Mouse (Mus musculus) spleen, adult 2 months (tissue): ENCODE measurements around the gene Odf4. TPM values are rescaled to one million over a fixed set of nuclear protein-coding genes. Genes with fewer than 3 reads are reported as not detected.

ENCODE experiments used
- DNase-seq, 2 experiments: peaks; one replicate each; pipeline versions ENCODE4 v3.0.0 to v3.0.0-alpha.2; 2012 to 2021; ENCODE audit warnings: low spot score in 2 of 2, low read depth in 1 of 2
- H3K27ac ChIP-seq: fragments of 200-500 bp; 2 replicates; pipeline ENCODE4 v1.5.1; 2012; ENCODE audit warnings: low read length, inconsistent platforms; ENCODE audit not compliant: insufficient read depth
- H3K27me3 ChIP-seq: fragments of 200-500 bp; 2 replicates; pipeline ENCODE4 v1.6.1; 2012; ENCODE audit warnings: mild to moderate bottlenecking, moderate library complexity, low read length, inconsistent platforms; ENCODE audit not compliant: control insufficient read depth, insufficient read depth
- H3K36me3 ChIP-seq: fragments of 200-500 bp; 2 replicates; pipeline ENCODE4 v1.6.1; 2012; ENCODE audit warnings: mild to moderate bottlenecking, low read length, inconsistent platforms; ENCODE audit not compliant: control insufficient read depth, insufficient read depth
- H3K4me1 ChIP-seq: fragments of 200-500 bp; 2 replicates; pipeline ENCODE4 v1.6.1; 2011; ENCODE audit warnings: inconsistent platforms; ENCODE audit not compliant: control insufficient read depth, insufficient read depth, insufficient read length
- H3K4me3 ChIP-seq: fragments of 200-500 bp; 2 replicates; pipeline ENCODE4 v1.5.1; 2011; ENCODE audit warnings: mild to moderate bottlenecking, inconsistent platforms; ENCODE audit not compliant: insufficient read depth, insufficient read length; ENCODE audit errors: extremely low read depth
- CTCF ChIP-seq: fragments of 200-500 bp; IDR thresholded peaks from 2 replicates; pipeline ENCODE4 v1.5.1; 2011; ENCODE audit warnings: mild to moderate bottlenecking, inconsistent platforms; ENCODE audit not compliant: insufficient read depth, insufficient read length, insufficient replicate concordance; ENCODE audit errors: extremely low read depth
- POLR2A ChIP-seq: fragments of 200-500 bp; IDR thresholded peaks from 2 replicates; pipeline ENCODE4 v1.6.1; 2011; ENCODE audit warnings: low read depth, low read length, inconsistent platforms
- WGBS: fragments of 180-500 bp; shearing (Covaris S2); methylation state at CpG from one replicate; pipeline ENCODE4 v1.1.7; 2018; 5-methylcytosine and 5-hydroxymethylcytosine counted together
- polyA plus RNA-seq: library from polyadenylated mRNA; depleted of rRNA; stranded (reverse); fragments of >200 nt; gene quantifications from 2 replicates; pipeline ENCODE4 v1.2.3, GENCODE M21; 2012

Odf4 gene
- polyA plus RNA-seq, 1 experiment, result not detected

DNA sequence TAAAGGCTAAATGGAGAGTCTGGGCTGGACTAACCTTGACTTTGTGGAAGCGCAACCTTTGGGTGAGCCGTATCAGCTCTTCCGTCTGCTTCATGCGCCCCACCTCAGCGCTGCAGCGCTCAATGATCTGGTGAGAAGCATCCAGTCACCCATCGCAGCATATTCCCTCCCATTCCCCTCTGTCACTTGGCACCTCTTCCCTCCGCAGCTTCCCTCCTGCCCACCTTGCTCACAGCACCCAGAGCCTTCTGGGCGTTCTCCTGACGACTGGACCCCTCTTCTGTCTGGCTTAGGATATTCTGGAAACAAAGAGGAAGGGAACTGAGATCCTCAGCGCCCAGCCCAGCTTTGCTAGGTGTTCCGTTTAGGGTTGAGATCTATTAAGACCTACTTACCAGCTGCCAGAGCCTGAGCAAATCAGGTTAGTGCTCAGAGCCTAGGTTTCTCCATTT, 20.7 kb upstream of the Odf4 start:
- no peaks in the 10 kb centered on the region for H3K4me1 ChIP-seq
- no peak overlapping the region for H3K4me3 ChIP-seq
- 75% methylated on average over 12 of the region's 12 CpGs for whole genome bisulfite sequencing
- no peak for DNase-seq
- TF ChIP-seq CTCF, result no peak
- TF ChIP-seq POLR2A, result no peak
- no peaks in the 10 kb centered on the region; the same call in 1 of the 2 replicates for H3K27me3 ChIP-seq
- H3K36me3 ChIP-seq, result no peaks in the 10 kb centered on the region
- no peak overlapping the region for H3K27ac ChIP-seq

DNA sequence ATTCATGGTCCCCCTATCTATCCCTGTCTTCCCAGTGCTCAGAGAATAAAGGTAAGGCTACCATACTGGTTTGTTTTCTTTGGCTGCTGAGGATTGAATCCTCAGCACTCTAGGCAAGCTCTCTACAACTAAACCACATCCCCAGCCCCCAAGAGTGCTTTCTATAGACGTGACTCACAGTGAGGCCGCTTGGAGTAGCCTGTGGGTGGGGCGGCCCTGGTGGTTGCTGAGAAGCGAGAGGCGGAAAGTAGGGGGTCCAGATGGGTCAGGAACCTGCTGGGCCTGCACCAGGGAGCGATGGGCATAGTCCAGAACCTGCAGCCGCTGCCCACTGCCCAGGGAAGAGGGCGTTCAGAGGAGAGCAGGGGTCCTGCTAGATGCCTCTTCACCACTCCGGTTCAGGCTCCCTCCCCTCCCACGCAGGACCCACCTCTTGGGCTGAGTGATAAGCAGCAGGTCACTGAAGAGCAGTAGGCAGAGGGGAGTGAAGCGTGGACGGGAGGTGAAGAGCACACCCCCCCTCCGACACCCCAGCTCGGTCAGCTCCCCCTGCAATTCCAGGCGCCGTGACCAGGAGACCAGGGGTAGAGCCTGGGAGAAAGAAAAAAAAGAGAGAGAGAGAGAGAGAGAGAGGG, 20.0 kb upstream of the Odf4 start:
- H3K4me1 ChIP-seq, result no peaks in the 10 kb centered on the region
- no peak overlapping the region for H3K4me3 ChIP-seq
- no peaks in the 10 kb centered on the region for H3K36me3 ChIP-seq
- 73% methylated on average over 14 of the region's 16 CpGs for WGBS
- no peaks in the 10 kb centered on the region; the same call in 1 of the 2 replicates for H3K27me3 ChIP-seq
- TF ChIP-seq POLR2A, result no peak
- no peak for TF ChIP-seq CTCF
- H3K27ac ChIP-seq, result no peak overlapping the region
- DNase-seq, result no peak

DNA sequence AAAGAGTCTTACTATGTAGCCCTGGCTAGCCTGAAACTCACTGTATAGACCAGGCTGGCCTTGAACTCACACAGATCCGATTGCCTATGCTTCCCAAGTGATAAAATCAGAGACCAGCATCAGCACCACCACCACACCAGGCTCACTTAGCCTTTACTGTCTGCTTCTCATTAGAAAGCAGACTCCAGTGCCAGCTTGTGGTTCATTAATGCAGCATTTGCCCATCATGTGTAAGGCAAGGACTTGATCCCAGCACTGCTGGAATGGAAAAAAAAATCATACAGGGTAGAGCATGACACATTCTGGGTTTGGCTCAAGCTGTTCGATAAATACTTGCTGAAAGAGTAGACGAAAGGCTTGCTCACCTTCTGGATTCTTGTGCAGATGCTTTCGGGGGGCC, 19.1 kb upstream of the Odf4 start:
- no peak overlapping the region for H3K4me3 ChIP-seq
- H3K27me3 ChIP-seq, result no peaks in the 10 kb centered on the region
- H3K36me3 ChIP-seq, result no peaks in the 10 kb centered on the region
- no peak overlapping the region for H3K27ac ChIP-seq
- DNase-seq, result no peak
- H3K4me1 ChIP-seq, result no peaks in the 10 kb centered on the region
- 93% methylated on average over 4 of the region's 4 CpGs for WGBS
- no peak for TF ChIP-seq CTCF
- no peak for TF ChIP-seq POLR2A

GRCm38 (mm10) chr11:68945245-68945644, 18.4 kb upstream of the Odf4 start:
- no peak for DNase-seq
- H3K27ac ChIP-seq, result no peak overlapping the region
- no peak for TF ChIP-seq POLR2A
- TF ChIP-seq CTCF, result no peak
- H3K4me3 ChIP-seq, result no peak overlapping the region
- 0 out of 2 replicates have a peak, but pooled peaks cover 1% of the 10 kb centered on the region for H3K4me1 ChIP-seq
- WGBS, result 91% methylated on average over 2 of the region's 2 CpGs
- H3K36me3 ChIP-seq, result no peaks in the 10 kb centered on the region
- H3K27me3 ChIP-seq, result no peaks in the 10 kb centered on the region

DNA sequence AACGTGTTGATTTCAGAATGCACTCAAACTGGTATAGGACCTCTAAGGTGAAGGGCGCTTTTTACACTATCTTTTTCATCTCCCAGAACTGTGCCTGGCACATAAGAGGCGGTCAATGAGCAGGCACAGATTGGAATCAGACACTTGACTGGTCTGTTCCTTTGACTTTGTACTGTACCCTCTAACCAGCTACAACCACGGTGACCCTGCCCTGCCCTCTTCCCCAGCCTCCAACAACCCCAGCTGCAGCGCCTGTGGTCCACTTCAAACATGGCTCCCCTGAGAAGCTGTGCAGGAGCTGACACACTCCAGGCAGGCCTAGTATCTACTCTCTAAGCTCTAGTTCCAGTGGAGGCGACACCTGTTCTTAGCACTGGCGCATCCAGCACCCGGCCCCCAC, 15.8 kb upstream of the Odf4 start:
- TF ChIP-seq CTCF (no peak), POLR2A (no peak)
- no peak overlapping the region for H3K27ac ChIP-seq
- DNase-seq, result no peak
- no peaks in the 10 kb centered on the region for H3K27me3 ChIP-seq
- 87% methylated on average over 8 of the region's 8 CpGs for WGBS
- no peak overlapping the region for H3K4me3 ChIP-seq
- H3K4me1 ChIP-seq, result 0 out of 2 replicates have a peak, but pooled peaks cover 2% of the 10 kb centered on the region
- no peaks in the 10 kb centered on the region for H3K36me3 ChIP-seq

- no peaks in the 10 kb centered on the region for H3K27me3 ChIP-seq
- H3K4me3 ChIP-seq, result no peak overlapping the region
- no peak overlapping the region for H3K27ac ChIP-seq
- DNase-seq, result no peak
- no peaks in the 10 kb centered on the region for H3K36me3 ChIP-seq
- H3K4me1 ChIP-seq, result 0 out of 2 replicates have a peak, but pooled peaks cover 2% of the 10 kb centered on the region
- WGBS, result 65% methylated on average over 4 of the region's 4 CpGs
- TF ChIP-seq CTCF, result no peak
- TF ChIP-seq POLR2A, result no peak
These were observed 13.6 kb upstream of the Odf4 start for GRCm38 (mm10) chr11:68940516-68940915.
